Mouse (Mus musculus): ENCODE measurements around the gene Ccdc134.

The Ccdc134 gene

GRCm38 (mm10) chr15:82175091-82175490 lies 47.4 kb downstream of the Ccdc134 start:
- DNase-seq: no peak

GRCm38 (mm10) chr15:82177743-82178290 lies 50.1 kb downstream of the Ccdc134 start:
- no peak for DNase-seq

GRCm38 (mm10) chr15:82181131-82181530 lies 53.4 kb downstream of the Ccdc134 start:
- no peak for DNase-seq

- DNase-seq: no peak
These were observed 54.6 kb downstream of the Ccdc134 start for GRCm38 (mm10) chr15:82182311-82182710.

- peak; percentile 32 for DNase-seq
These were observed 55.9 kb downstream of the Ccdc134 start for GRCm38 (mm10) chr15:82183596-82183995.

- DNase-seq: peak; percentile 72
These were observed 56.5 kb downstream of the Ccdc134 start for GRCm38 (mm10) chr15:82184183-82184582.

- peak; percentile 91 for DNase-seq
These were observed 56.9 kb downstream of the Ccdc134 start for GRCm38 (mm10) chr15:82184656-82185055.

- DNase-seq: no peak
These were observed 57.5 kb downstream of the Ccdc134 start for GRCm38 (mm10) chr15:82185062-82185783.

- DNase-seq: peak; percentile 35
These were observed 58.4 kb downstream of the Ccdc134 start for GRCm38 (mm10) chr15:82186131-82186530.

GRCm38 (mm10) chr15:82186931-82187330 lies 59.2 kb downstream of the Ccdc134 start:
- DNase-seq: no peak

- DNase-seq: no peak
These were observed 59.7 kb downstream of the Ccdc134 start for GRCm38 (mm10) chr15:82187401-82187800.

GRCm38 (mm10) chr15:82187924-82188323 lies 60.2 kb downstream of the Ccdc134 start:
- no peak for DNase-seq

GRCm38 (mm10) chr15:82188481-82189240 lies 60.9 kb downstream of the Ccdc134 start:
- peak; percentile 70 for DNase-seq
